Mouse (Mus musculus) embryonic fibroblast, embryonic 13.5 days (primary cell): ENCODE measurements at regions not wholly inside any gene's neighbourhood (a gene's known extent, or its start where the extent isn't known, plus 50 kb on each side); places are given as distances from the start of the nearest gene placed in this dataset.

ENCODE experiments used
- CTCF ChIP-seq: IDR thresholded peaks from 2 replicates; pipeline ENCODE4 v1.5.1; 2011; ENCODE audit warnings: mild to moderate bottlenecking, control low read depth, low read length, moderate library complexity, borderline replicate concordance; ENCODE audit not compliant: insufficient read depth
- POLR2A ChIP-seq: IDR thresholded peaks from 2 replicates; pipeline ENCODE4 v1.6.1; 2011; ENCODE audit warnings: low read depth, mild to moderate bottlenecking, control low read depth, low read length, moderate library complexity

GRCm38 (mm10) chr4:152614356-152615100 lies 136.9 kb upstream of the Kcnab2 start:
- TF ChIP-seq CTCF = no peak
- no peak for TF ChIP-seq POLR2A
